ENCODE assay signal across 18 mouse cellular contexts in genomic region chr7:125545331-125545730, GRCm38 (mm10). TPM values are rescaled to one million over a fixed set of nuclear protein-coding genes. Genes with fewer than 3 reads are reported as not detected.
DNase-seq lines count a peak whose midpoint lies in the region; ATAC-seq lines count a peak whose summit lies in the region.
"Had no signal": no experiment of that assay in that cellular context is flagged by ENCODE, and none has a peak within 500 bp of the region (broad histone marks: within the 10 kb centered on the region; RNA-seq: fewer than 3 reads in every experiment).

No protein-coding gene starts in this region.

- no peaks in the 10 kb centered on the region for H3K36me3 ChIP-seq in heart, embryonic 12.5 days
- no peaks in the 10 kb centered on the region for H3K36me3 ChIP-seq in midbrain, embryonic 11.5 days (ENCODE audit: control insufficient read depth, insufficient read depth, low read length)
- no peaks in the 10 kb centered on the region for H3K36me3 ChIP-seq in midbrain, embryonic 15.5 days (replicated peaks)
- H3K36me3 ChIP-seq: G1E had no signal

- 85% methylated on average over 7 of the region's 7 CpGs for WGBS in heart, embryonic 12.5 days
- WGBS in midbrain, embryonic 11.5 days, result 91% methylated on average over 7 of the region's 7 CpGs
- 93% methylated on average over 7 of the region's 7 CpGs for WGBS in midbrain, embryonic 15.5 days

- H3K27me3 ChIP-seq in heart, embryonic 12.5 days (replicated peaks), result no peaks in the 10 kb centered on the region
- H3K27me3 ChIP-seq in midbrain, embryonic 11.5 days (ENCODE audit: control insufficient read depth, insufficient read depth, low read length), result no peaks in the 10 kb centered on the region; the same call in 1 of the 2 replicates
- 0 out of 2 replicates have a peak, but pooled peaks cover 3% of the 10 kb centered on the region for H3K27me3 ChIP-seq in midbrain, embryonic 15.5 days (replicated peaks)
- H3K27me3 ChIP-seq: Patski had no signal

- no peak overlapping the region for H3K27ac ChIP-seq in heart, embryonic 12.5 days (ENCODE audit: poor library complexity, severe bottlenecking)
- no peak overlapping the region for H3K27ac ChIP-seq in midbrain, embryonic 11.5 days (ENCODE audit: low read depth, low read length)
- no peak overlapping the region for H3K27ac ChIP-seq in midbrain, embryonic 15.5 days

- no peak overlapping the region for H3K4me2 ChIP-seq in heart, embryonic 12.5 days
- no peak overlapping the region for H3K4me2 ChIP-seq in midbrain, embryonic 11.5 days
- no peak overlapping the region for H3K4me2 ChIP-seq in midbrain, embryonic 15.5 days

- peaks cover 8% of the 10 kb centered on the region for H3K4me1 ChIP-seq in heart, embryonic 12.5 days (replicated peaks)
- peaks cover 2% of the 10 kb centered on the region; the same call in 1 of the 2 replicates for H3K4me1 ChIP-seq in midbrain, embryonic 11.5 days (ENCODE audit: control insufficient read depth, insufficient read depth, low read length)
- H3K4me1 ChIP-seq in midbrain, embryonic 15.5 days, result 0 out of 2 replicates have a peak, but pooled peaks cover 4% of the 10 kb centered on the region

- no peak overlapping the region for H3K9ac ChIP-seq in heart, embryonic 12.5 days
- H3K9ac ChIP-seq in midbrain, embryonic 11.5 days (ENCODE audit: low read length), result no peak overlapping the region
- H3K9ac ChIP-seq in midbrain, embryonic 15.5 days, result no peak overlapping the region

- H3K9me3 ChIP-seq in heart, embryonic 12.5 days (replicated peaks), result no peaks in the 10 kb centered on the region
- H3K9me3 ChIP-seq in midbrain, embryonic 11.5 days (ENCODE audit: control insufficient read depth, low read length), result no peaks in the 10 kb centered on the region
- no peaks in the 10 kb centered on the region for H3K9me3 ChIP-seq in midbrain, embryonic 15.5 days
- H3K9me3 ChIP-seq: G1E had no signal

- no peak overlapping the region for H3K4me3 ChIP-seq in heart, embryonic 12.5 days
- no peak overlapping the region for H3K4me3 ChIP-seq in midbrain, embryonic 11.5 days (ENCODE audit: low read depth, low read length)
- no peak overlapping the region for H3K4me3 ChIP-seq in midbrain, embryonic 15.5 days

- peak; percentile 67 for DNase-seq in heart, adult 11 months
- peak; percentile 67 for DNase-seq in midbrain, embryonic 11.5 days (ENCODE audit: low spot score, missing footprints)
- DNase-seq: adrenal gland, adult 2 months; adrenal gland, adult 8-10 months; adrenal gland, postnatal 10 days; adrenal gland, postnatal 14 days; adrenal gland, postnatal 25 days; adrenal gland, postnatal 36 days; B cell, adult 2 months; cerebellum, adult 11 months; cerebellum, adult 11-12 months; cerebellum, adult 18-20 months had no signal

- ATAC-seq in heart, embryonic 12.5 days (ENCODE audit: insufficient number of reproducible peaks, low FRiP score), result no peak
- ATAC-seq in midbrain, embryonic 11.5 days (ENCODE audit: low FRiP score), result no peak
- no peak for ATAC-seq in midbrain, embryonic 15.5 days (replicated peaks)
- ATAC-seq: activated CD4-positive, CD25-positive, alpha-beta regulatory T cell, adult 4 months; CD4-positive, CD25-positive, alpha-beta regulatory T cell, adult 4 months; Patski had no signal

RNA-seq across cellular contexts. Expression of gene Il4ra, which starts 6.6 kb away (rescaled TPM):
- polyA plus RNA-seq in heart, embryonic 12.5 days (2016; fragmentation: Nextera tagmentation; extraction: Ambion mirVana), result 3.5 and 3.8 TPM in 2 replicates
- 2.6 and 3.5 TPM in 2 replicates for polyA plus RNA-seq in midbrain, embryonic 11.5 days (2014; fragmentation: Nextera tagmentation; extraction: Ambion mirVana)
- polyA plus RNA-seq in midbrain, embryonic 15.5 days (2015; fragmentation: Nextera tagmentation; extraction: Ambion mirVana), result 5.4 and 5.9 TPM in 2 replicates

RNA-seq across cellular contexts. Expression of gene Nsmce1, which starts 53.9 kb away (rescaled TPM):
- 97.1 and 98.8 TPM in 2 replicates for polyA plus RNA-seq in heart, embryonic 12.5 days (2016; fragmentation: Nextera tagmentation; extraction: Ambion mirVana)
- polyA plus RNA-seq in midbrain, embryonic 11.5 days (2014; fragmentation: Nextera tagmentation; extraction: Ambion mirVana), result 115 and 128 TPM in 2 replicates
- polyA plus RNA-seq in midbrain, embryonic 15.5 days (2015; fragmentation: Nextera tagmentation; extraction: Ambion mirVana), result 88.3 and 92.3 TPM in 2 replicates

RNA-seq across cellular contexts. Expression of gene Il21r, which starts 57.9 kb away (rescaled TPM):
- polyA plus RNA-seq in heart, embryonic 12.5 days (2016; fragmentation: Nextera tagmentation; extraction: Ambion mirVana), result 0.18 and 0.23 TPM in 2 replicates
- polyA plus RNA-seq in midbrain, embryonic 11.5 days (2014; fragmentation: Nextera tagmentation; extraction: Ambion mirVana), result 0.36 and 0.43 TPM in 2 replicates
- 0.39 and 0.41 TPM in 2 replicates for polyA plus RNA-seq in midbrain, embryonic 15.5 days (2015; fragmentation: Nextera tagmentation; extraction: Ambion mirVana)
- polyA plus RNA-seq: Patski had no signal
